Mouse (Mus musculus) left cerebral cortex, adult 9 months (tissue): ENCODE measurements around the gene Enthd1.

Experiments used
- DNase-seq, 2 experiments: peaks; one replicate each; pipeline ENCODE4 v3.0.0; 2022; ENCODE audit warnings: low spot score in 2 of 2

The Enthd1 gene

GRCm38 (mm10) chr15:80485601-80486000, 79.4 kb downstream of the Enthd1 start:
- no peak for DNase-seq

- no peak for DNase-seq
These were observed 81.8 kb downstream of the Enthd1 start for GRCm38 (mm10) chr15:80483041-80483705.

GRCm38 (mm10) chr15:80482348-80482747, 82.6 kb downstream of the Enthd1 start:
- no peak for DNase-seq

GRCm38 (mm10) chr15:80474429-80475002, 90.4 kb downstream of the Enthd1 start:
- DNase-seq: no peak

- no peak for DNase-seq
These were observed 97.1 kb downstream of the Enthd1 start for GRCm38 (mm10) chr15:80467876-80468275.

- no peak for DNase-seq
These were observed 102.8 kb downstream of the Enthd1 start for GRCm38 (mm10) chr15:80462106-80462505.

- DNase-seq: no peak
These were observed 103.5 kb downstream of the Enthd1 start for GRCm38 (mm10) chr15:80461446-80461845.

- DNase-seq: no peak
These were observed 104.9 kb downstream of the Enthd1 start for GRCm38 (mm10) chr15:80460011-80460410.

GRCm38 (mm10) chr15:80457984-80458383, 107.0 kb downstream of the Enthd1 start:
- no peak for DNase-seq

- DNase-seq: no peak
These were observed 110.5 kb downstream of the Enthd1 start for GRCm38 (mm10) chr15:80454486-80454885.

- no peak for DNase-seq
These were observed 112.5 kb downstream of the Enthd1 start for GRCm38 (mm10) chr15:80452425-80452824.

- DNase-seq: no peak
These were observed 118.8 kb downstream of the Enthd1 start for GRCm38 (mm10) chr15:80445956-80446687.

- DNase-seq: no peak
These were observed 124.8 kb downstream of the Enthd1 start for GRCm38 (mm10) chr15:80440195-80440594.

- DNase-seq: no peak
These were observed 126.5 kb downstream of the Enthd1 start for GRCm38 (mm10) chr15:80438423-80438822.

GRCm38 (mm10) chr15:80437996-80438395, 127.0 kb downstream of the Enthd1 start:
- DNase-seq: no peak

- no peak for DNase-seq
These were observed 128.0 kb downstream of the Enthd1 start for GRCm38 (mm10) chr15:80436961-80437360.

GRCm38 (mm10) chr15:80430324-80430723, 134.6 kb downstream of the Enthd1 start:
- no peak for DNase-seq

GRCm38 (mm10) chr15:80418146-80418545, 146.8 kb downstream of the Enthd1 start:
- DNase-seq: peak; percentile 25 to 27

- no peak for DNase-seq
These were observed 147.9 kb downstream of the Enthd1 start for GRCm38 (mm10) chr15:80417066-80417465.

- DNase-seq: no peak
These were observed 149.8 kb downstream of the Enthd1 start for GRCm38 (mm10) chr15:80415132-80415531.

GRCm38 (mm10) chr15:80413988-80414721, 150.8 kb downstream of the Enthd1 start:
- DNase-seq: peak in 1 of 2 experiments; percentile 55

- no peak for DNase-seq
These were observed 151.9 kb downstream of the Enthd1 start for GRCm38 (mm10) chr15:80413070-80413469.
